Mouse (Mus musculus) G1E (cell line): ENCODE measurements around the gene Ttll10.

Experiments
- CTCF ChIP-seq: IDR thresholded peaks from 2 replicates; pipeline ENCODE4 v1.5.1; 2012; ENCODE audit warnings: low read depth, low read length, inconsistent platforms, mixed read lengths
- GATA1 ChIP-seq: IDR thresholded peaks from 2 replicates; pipeline ENCODE4 v1.6.1; 2012; ENCODE audit warnings: borderline replicate concordance, low read length, inconsistent platforms, mixed read lengths
- GATA2 ChIP-seq: IDR thresholded peaks from 2 replicates; pipeline ENCODE4 v1.6.1; 2012; ENCODE audit warnings: low read depth, low read length, inconsistent platforms, borderline replicate concordance
- POLR2AphosphoS5 ChIP-seq: IDR thresholded peaks from 2 replicates; pipeline ENCODE4 v1.6.1; 2012; ENCODE audit warnings: low read depth, low read length, inconsistent platforms; ENCODE audit not compliant: insufficient replicate concordance
- TAL1 ChIP-seq: conservative IDR thresholded peaks from 2 replicates; pipeline ENCODE4 v1.6.1; 2012; ENCODE audit warnings: low read depth, low read length, inconsistent platforms, mixed read lengths

DNA sequence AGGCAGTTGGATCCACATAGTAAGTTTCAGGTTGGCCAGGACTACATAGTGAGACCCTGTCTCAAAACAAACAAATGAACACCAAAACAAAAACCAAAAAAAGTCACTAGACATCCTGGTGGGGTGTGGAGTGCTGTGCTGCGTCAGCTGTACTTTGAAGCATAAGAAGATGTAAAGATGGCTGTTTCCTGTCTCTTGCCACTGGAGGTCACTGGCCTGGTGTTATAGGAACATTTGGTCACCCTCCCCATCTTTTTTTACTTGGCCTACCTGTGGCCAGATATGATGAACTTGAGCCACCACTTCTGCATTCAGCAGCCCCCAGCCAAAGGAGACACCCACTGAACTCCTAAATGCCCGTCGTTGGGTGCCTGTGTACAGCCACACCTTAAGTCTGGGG lies 37.8 kb downstream of the Ttll10 start:
- TF ChIP-seq CTCF (no peak), GATA1 (no peak), TAL1 (no peak), POLR2AphosphoS5 (no peak), GATA2 (no peak)
